Mouse (Mus musculus): Measurements from ENCODE around the gene Zfp536. TPM values are rescaled to one million over a fixed set of nuclear protein-coding genes. Genes with fewer than 3 reads are reported as not detected.

Zfp536 gene
- polyA plus RNA-seq, 1 experiment, result 0.13 TPM

DNA sequence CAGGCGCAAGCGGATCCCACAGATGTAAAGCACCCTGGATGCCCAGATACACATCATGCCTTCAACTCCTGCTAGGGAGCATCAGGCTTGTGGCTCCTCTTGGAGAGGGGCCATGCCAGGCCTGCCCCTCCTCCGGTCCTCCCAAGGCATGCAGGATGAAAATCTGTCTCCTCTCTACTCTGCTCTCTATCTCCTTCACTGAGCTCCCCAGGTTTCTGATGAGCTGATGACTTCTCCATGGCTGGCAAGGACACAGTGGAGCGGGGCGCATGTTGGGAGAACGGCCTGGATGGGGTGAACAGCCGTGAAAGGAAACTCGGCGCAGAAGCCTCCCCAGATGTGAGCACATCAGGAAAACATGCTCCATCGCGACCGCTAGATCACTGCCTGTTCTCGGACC, 186.7 kb downstream of the Zfp536 start:
- H3K27me3 ChIP-seq (ENCODE audit: control insufficient read depth, insufficient read depth, low read length), result no peaks in the 10 kb centered on the region
- 93% methylated on average over 13 of the region's 13 CpGs for WGBS
- no peaks in the 10 kb centered on the region for H3K4me1 ChIP-seq (ENCODE audit: control insufficient read depth, insufficient read depth, insufficient read length)
- H3K4me3 ChIP-seq (ENCODE audit: extremely low read depth, insufficient read depth, insufficient read length), result no peak overlapping the region
- TF ChIP-seq POLR2A (IDR thresholded peaks at IDR 0.05; ENCODE audit: low read depth, low read length) (no peak), CTCF (IDR thresholded peaks at IDR 0.05; ENCODE audit: extremely low read depth, insufficient read depth, insufficient read length, insufficient replicate concordance) (no peak)
- DNase-seq (ENCODE audit: low read depth in 1 of 2, low spot score in 2 of 2), result no peak
- no peaks in the 10 kb centered on the region for H3K36me3 ChIP-seq (ENCODE audit: control insufficient read depth, insufficient read depth, low read length)
- no peak overlapping the region for H3K27ac ChIP-seq (ENCODE audit: insufficient read depth, low read length)

GRCm38 (mm10) chr7:37581262-37581661, 192.2 kb downstream of the Zfp536 start:
- TF ChIP-seq CTCF (IDR thresholded peaks at IDR 0.05; ENCODE audit: extremely low read depth, insufficient read depth, insufficient read length, insufficient replicate concordance), result no peak
- Histone ChIP-seq H3K36me3 (ENCODE audit: control insufficient read depth, insufficient read depth, low read length) (no peaks in the 10 kb centered on the region), H3K27me3 (ENCODE audit: control insufficient read depth, insufficient read depth, low read length) (no peaks in the 10 kb centered on the region), H3K27ac (ENCODE audit: insufficient read depth, low read length) (no peak overlapping the region), H3K4me3 (ENCODE audit: extremely low read depth, insufficient read depth, insufficient read length) (no peak overlapping the region), H3K4me1 (ENCODE audit: control insufficient read depth, insufficient read depth, insufficient read length) (no peaks in the 10 kb centered on the region)
- WGBS, result 86% methylated on average over 3 of the region's 3 CpGs
- DNase-seq (ENCODE audit: low read depth in 1 of 2, low spot score in 2 of 2), result no peak

DNA sequence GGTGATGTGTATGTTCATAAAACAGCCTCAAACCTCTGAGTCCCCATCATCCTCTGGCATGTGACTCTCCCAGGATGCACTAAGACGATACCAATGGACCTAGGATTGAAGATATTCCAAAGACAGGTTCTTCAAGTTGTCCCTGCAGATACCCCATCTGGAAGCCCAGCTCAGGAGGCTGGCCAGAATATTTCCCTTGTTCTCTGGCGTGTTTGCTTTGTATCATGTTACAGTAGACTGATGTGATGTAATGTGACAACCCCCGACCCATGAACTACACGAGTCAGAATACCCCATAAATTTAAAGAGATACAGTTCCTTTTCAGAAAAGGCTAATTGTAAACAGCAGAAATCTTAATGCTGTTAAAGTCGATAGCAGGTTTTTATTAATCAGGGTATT, 192.9 kb downstream of the Zfp536 start:
- H3K36me3 ChIP-seq (ENCODE audit: control insufficient read depth, insufficient read depth, low read length), result no peaks in the 10 kb centered on the region
- TF ChIP-seq CTCF (IDR thresholded peaks at IDR 0.05; ENCODE audit: extremely low read depth, insufficient read depth, insufficient read length, insufficient replicate concordance) (no peak), POLR2A (IDR thresholded peaks at IDR 0.05; ENCODE audit: low read depth, low read length) (no peak)

GRCm38 (mm10) chr7:37572021-37572420, 201.4 kb downstream of the Zfp536 start:
- H3K4me1 ChIP-seq (ENCODE audit: control insufficient read depth, insufficient read depth, insufficient read length), result no peaks in the 10 kb centered on the region
- 90% methylated on average over 7 of the region's 7 CpGs for WGBS
- no peaks in the 10 kb centered on the region for H3K27me3 ChIP-seq (ENCODE audit: control insufficient read depth, insufficient read depth, low read length)
- no peak overlapping the region for H3K4me3 ChIP-seq (ENCODE audit: extremely low read depth, insufficient read depth, insufficient read length)
- H3K27ac ChIP-seq (ENCODE audit: insufficient read depth, low read length), result no peak overlapping the region
- no peak for TF ChIP-seq CTCF (IDR thresholded peaks at IDR 0.05; ENCODE audit: extremely low read depth, insufficient read depth, insufficient read length, insufficient replicate concordance)
- no peak for TF ChIP-seq POLR2A (IDR thresholded peaks at IDR 0.05; ENCODE audit: low read depth, low read length)
- H3K36me3 ChIP-seq (ENCODE audit: control insufficient read depth, insufficient read depth, low read length), result no peaks in the 10 kb centered on the region
- no peak for DNase-seq (ENCODE audit: low read depth in 1 of 2, low spot score in 2 of 2)

More for the DNA sequence above, 192.9 kb downstream of the Zfp536 start:
- no peak for DNase-seq (ENCODE audit: low read depth in 1 of 2, low spot score in 2 of 2)
- no peaks in the 10 kb centered on the region for H3K27me3 ChIP-seq (ENCODE audit: control insufficient read depth, insufficient read depth, low read length)
- H3K27ac ChIP-seq (ENCODE audit: insufficient read depth, low read length), result no peak overlapping the region
- H3K4me3 ChIP-seq (ENCODE audit: extremely low read depth, insufficient read depth, insufficient read length), result no peak overlapping the region
- H3K4me1 ChIP-seq (ENCODE audit: control insufficient read depth, insufficient read depth, insufficient read length), result no peaks in the 10 kb centered on the region
- 61% methylated on average over 5 of the region's 5 CpGs for WGBS

- peak in 1 of 2 experiments; percentile 33 for DNase-seq (ENCODE audit: low read depth in 1 of 2, low spot score in 2 of 2)
Measured at GRCm38 (mm10) chr7:37568811-37569500, 204.5 kb downstream of the Zfp536 start.

DNA sequence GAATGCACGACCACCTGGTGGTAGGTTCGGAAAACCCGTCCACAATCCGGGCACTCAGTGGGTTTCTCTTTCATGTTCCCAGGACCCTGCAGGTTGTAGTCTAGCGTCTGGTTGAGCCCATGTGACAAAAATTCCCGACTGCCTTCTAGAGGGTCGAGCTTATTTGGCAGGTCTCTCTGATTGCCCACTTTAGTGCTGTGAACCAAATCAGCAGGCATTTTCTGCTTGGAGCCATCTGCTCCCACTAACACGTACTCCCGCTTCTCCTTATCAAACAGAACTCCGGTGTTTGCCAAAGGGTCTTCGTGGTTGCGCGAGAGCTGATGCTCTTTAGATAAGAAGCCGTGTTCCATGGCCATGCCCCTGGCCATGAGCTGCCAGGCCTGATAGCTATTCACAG, 205.4 kb downstream of the Zfp536 start:
- no peak for DNase-seq (ENCODE audit: low read depth in 1 of 2, low spot score in 2 of 2)
- Histone ChIP-seq H3K36me3 (ENCODE audit: control insufficient read depth, insufficient read depth, low read length) (no peaks in the 10 kb centered on the region), H3K27ac (ENCODE audit: insufficient read depth, low read length) (no peak overlapping the region), H3K4me1 (ENCODE audit: control insufficient read depth, insufficient read depth, insufficient read length) (no peaks in the 10 kb centered on the region), H3K27me3 (ENCODE audit: control insufficient read depth, insufficient read depth, low read length) (no peaks in the 10 kb centered on the region), H3K4me3 (ENCODE audit: extremely low read depth, insufficient read depth, insufficient read length) (no peak overlapping the region)
- 85% methylated on average over 14 of the region's 14 CpGs for WGBS
- TF ChIP-seq CTCF (IDR thresholded peaks at IDR 0.05; ENCODE audit: extremely low read depth, insufficient read depth, insufficient read length, insufficient replicate concordance), result no peak
- no peak for TF ChIP-seq POLR2A (IDR thresholded peaks at IDR 0.05; ENCODE audit: low read depth, low read length)

More at GRCm38 (mm10) chr7:37568811-37569500, 204.5 kb downstream of the Zfp536 start:
- no peaks in the 10 kb centered on the region for H3K4me1 ChIP-seq (ENCODE audit: control insufficient read depth, insufficient read depth, insufficient read length)
- WGBS, result 78% methylated on average over 31 of the region's 31 CpGs
- H3K36me3 ChIP-seq (ENCODE audit: control insufficient read depth, insufficient read depth, low read length), result no peaks in the 10 kb centered on the region
- peak overlapping the region; percentile 15; the same call in 1 of the 2 replicates for H3K4me3 ChIP-seq (ENCODE audit: extremely low read depth, insufficient read depth, insufficient read length)
- no peaks in the 10 kb centered on the region for H3K27me3 ChIP-seq (ENCODE audit: control insufficient read depth, insufficient read depth, low read length)
- H3K27ac ChIP-seq (ENCODE audit: insufficient read depth, low read length), result no peak overlapping the region
- no peak for TF ChIP-seq POLR2A (IDR thresholded peaks at IDR 0.05; ENCODE audit: low read depth, low read length)
- no peak for TF ChIP-seq CTCF (IDR thresholded peaks at IDR 0.05; ENCODE audit: extremely low read depth, insufficient read depth, insufficient read length, insufficient replicate concordance)

DNA sequence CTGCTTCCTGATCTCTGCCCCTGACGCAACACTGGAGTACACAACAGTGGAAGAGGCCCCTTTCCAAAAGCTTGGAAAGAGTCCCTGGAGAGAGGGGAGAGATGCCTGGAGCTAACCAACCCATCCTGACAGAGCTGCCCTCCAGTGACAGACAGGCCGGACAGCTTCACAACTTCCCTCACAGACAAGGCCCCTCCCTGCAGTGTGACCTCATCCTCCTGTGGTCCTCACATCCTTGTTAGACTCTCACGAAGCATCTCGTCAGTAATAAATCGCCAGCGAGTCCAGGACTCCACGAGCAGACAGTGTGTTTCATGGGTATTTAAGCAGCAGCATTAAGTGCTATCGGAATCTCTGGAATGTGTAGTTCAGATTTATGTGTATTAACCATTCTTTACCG, 207.4 kb downstream of the Zfp536 start:
- H3K27ac ChIP-seq (ENCODE audit: insufficient read depth, low read length), result no peak overlapping the region
- H3K4me3 ChIP-seq (ENCODE audit: extremely low read depth, insufficient read depth, insufficient read length), result no peak overlapping the region
- H3K27me3 ChIP-seq (ENCODE audit: control insufficient read depth, insufficient read depth, low read length), result no peaks in the 10 kb centered on the region
- DNase-seq (ENCODE audit: low read depth in 1 of 2, low spot score in 2 of 2), result no peak
- no peaks in the 10 kb centered on the region for H3K36me3 ChIP-seq (ENCODE audit: control insufficient read depth, insufficient read depth, low read length)
- H3K4me1 ChIP-seq (ENCODE audit: control insufficient read depth, insufficient read depth, insufficient read length), result no peaks in the 10 kb centered on the region
- TF ChIP-seq POLR2A (IDR thresholded peaks at IDR 0.05; ENCODE audit: low read depth, low read length) (no peak), CTCF (IDR thresholded peaks at IDR 0.05; ENCODE audit: extremely low read depth, insufficient read depth, insufficient read length, insufficient replicate concordance) (no peak)
- WGBS, result 65% methylated on average over 9 of the region's 9 CpGs
